Mouse (Mus musculus) embryonic facial prominence, embryonic 13.5 days (tissue): Measurements from ENCODE around the gene Siglec1. TPM values are rescaled to one million over a fixed set of nuclear protein-coding genes. Genes with fewer than 3 reads are reported as not detected.

ENCODE experiments used
- ATAC-seq: fragments of 200-750 bp; cut with Nextera tagmentation; 2 replicates; pipeline ENCODE4 v1.8.0; 2017; ENCODE audit warnings: low read depth; ENCODE audit not compliant: insufficient number of reproducible peaks, insufficient read depth, low FRiP score, low TSS enrichment
- H3K27ac ChIP-seq: fragments of 300-500 bp; sonication (generic); 2 replicates; pipeline ENCODE4 v1.5.1; 2015; ENCODE audit warnings: moderate library complexity, mild to moderate bottlenecking, inconsistent platforms
- H3K27me3 ChIP-seq: fragments of 300-500 bp; sonication (generic); 2 replicates; pipeline ENCODE4 v1.6.1; 2015; ENCODE audit warnings: mild to moderate bottlenecking, inconsistent platforms
- H3K36me3 ChIP-seq: fragments of 300-500 bp; sonication (generic); 2 replicates; pipeline ENCODE4 v1.6.1; 2015; ENCODE audit warnings: mild to moderate bottlenecking, inconsistent platforms
- H3K4me1 ChIP-seq: fragments of 300-500 bp; sonication (generic); 2 replicates; pipeline ENCODE4 v1.6.1; 2015; ENCODE audit warnings: inconsistent platforms
- H3K4me2 ChIP-seq: fragments of 300-500 bp; sonication (generic); 2 replicates; pipeline ENCODE4 v1.6.1; 2015; ENCODE audit warnings: moderate library complexity, mild to moderate bottlenecking, inconsistent platforms
- H3K4me3 ChIP-seq: fragments of 300-500 bp; sonication (generic); 2 replicates; pipeline ENCODE4 v1.5.1; 2015; ENCODE audit warnings: mild to moderate bottlenecking, inconsistent platforms
- H3K9ac ChIP-seq: fragments of 300-500 bp; sonication (generic); 2 replicates; pipeline ENCODE4 v1.6.1; 2015; ENCODE audit warnings: mild to moderate bottlenecking, inconsistent platforms
- H3K9me3 ChIP-seq: fragments of 300-500 bp; sonication (generic); 2 replicates; pipeline ENCODE4 v1.6.1; 2016; ENCODE audit warnings: inconsistent platforms
- WGBS: fragments of 180-500 bp; shearing (Covaris S2); methylation state at CpG from one replicate; pipeline ENCODE4 v1.1.7; 2015; ENCODE audit warnings: mixed read lengths; 5-methylcytosine and 5-hydroxymethylcytosine counted together
- polyA plus RNA-seq: library from polyadenylated mRNA; unstranded; fragments of >200 nt; fragmentation: Nextera tagmentation; extraction: Ambion mirVana; gene quantifications from 2 replicates; pipeline ENCODE4 v1.2.1, GENCODE M21; 2015

The Siglec1 gene
- polyA plus RNA-seq, 1 experiment from 2014 or later: 0.07 TPM

GRCm38 (mm10) chr2:131060784-131061183, 25.8 kb downstream of the Siglec1 start:
- H3K27me3 ChIP-seq: peaks cover 43% of the 10 kb centered on the region
- H3K4me2 ChIP-seq: peak overlapping the region; percentile 33
- peak; percentile 12; the same call in 1 of the 2 replicates for ATAC-seq
- 0 out of 2 replicates have a peak overlapping the region, but pooled peaks have one; percentile 16 for H3K9ac ChIP-seq
- H3K9me3 ChIP-seq: no peaks in the 10 kb centered on the region
- H3K4me3 ChIP-seq: no peak overlapping the region
- H3K36me3 ChIP-seq: no peaks in the 10 kb centered on the region
- H3K27ac ChIP-seq: peak overlapping the region; percentile 86
- H3K4me1 ChIP-seq: peaks cover 54% of the 10 kb centered on the region
- 23% methylated on average over 6 of the region's 6 CpGs for WGBS

GRCm38 (mm10) chr2:131059781-131060540, 26.6 kb downstream of the Siglec1 start:
- Histone ChIP-seq H3K27ac (peak overlapping the region; percentile 86), H3K9ac (0 out of 2 replicates have a peak overlapping the region, but pooled peaks have one; percentile 12), H3K27me3 (peaks cover 51% of the 10 kb centered on the region), H3K4me3 (no peak overlapping the region), H3K36me3 (no peaks in the 10 kb centered on the region), H3K9me3 (no peaks in the 10 kb centered on the region), H3K4me2 (peak overlapping the region; percentile 33; the same call in 1 of the 2 replicates), H3K4me1 (peaks cover 60% of the 10 kb centered on the region)
- no peak for ATAC-seq
- 61% methylated on average over 9 of the region's 9 CpGs for WGBS

GRCm38 (mm10) chr2:131059377-131059776, 27.2 kb downstream of the Siglec1 start:
- H3K4me2 ChIP-seq: no peak overlapping the region

GRCm38 (mm10) chr2:131058672-131059071, 27.9 kb downstream of the Siglec1 start:
- H3K9ac ChIP-seq: no peak overlapping the region
- H3K9me3 ChIP-seq: no peaks in the 10 kb centered on the region
- ATAC-seq: no peak
- peaks cover 52% of the 10 kb centered on the region for H3K27me3 ChIP-seq
- no peak overlapping the region for H3K4me2 ChIP-seq
- H3K36me3 ChIP-seq: no peaks in the 10 kb centered on the region
- H3K4me1 ChIP-seq: peaks cover 71% of the 10 kb centered on the region
- H3K4me3 ChIP-seq: no peak overlapping the region
- 93% methylated on average over 8 of the region's 8 CpGs for WGBS
- H3K27ac ChIP-seq: no peak overlapping the region

More at GRCm38 (mm10) chr2:131059377-131059776, 27.2 kb downstream of the Siglec1 start:
- H3K27ac ChIP-seq: peak overlapping the region; percentile 86
- WGBS: 45% methylated on average over 1 of the region's 1 CpGs
- ATAC-seq: no peak
- no peaks in the 10 kb centered on the region for H3K36me3 ChIP-seq
- peaks cover 51% of the 10 kb centered on the region for H3K27me3 ChIP-seq
- no peak overlapping the region for H3K9ac ChIP-seq
- H3K4me1 ChIP-seq: peaks cover 66% of the 10 kb centered on the region
- no peak overlapping the region for H3K4me3 ChIP-seq
- no peaks in the 10 kb centered on the region for H3K9me3 ChIP-seq

GRCm38 (mm10) chr2:131056191-131056590, 30.4 kb downstream of the Siglec1 start:
- Histone ChIP-seq H3K4me2 (peak overlapping the region; percentile 22), H3K4me3 (peak overlapping the region; percentile 3; the same call in 1 of the 2 replicates), H3K4me1 (peaks cover 52% of the 10 kb centered on the region), H3K36me3 (no peaks in the 10 kb centered on the region), H3K27ac (no peak overlapping the region), H3K27me3 (peaks cover 59% of the 10 kb centered on the region), H3K9me3 (no peaks in the 10 kb centered on the region), H3K9ac (no peak overlapping the region)
- WGBS: 3% methylated on average over 10 of the region's 10 CpGs
- ATAC-seq: no peak

DNA sequence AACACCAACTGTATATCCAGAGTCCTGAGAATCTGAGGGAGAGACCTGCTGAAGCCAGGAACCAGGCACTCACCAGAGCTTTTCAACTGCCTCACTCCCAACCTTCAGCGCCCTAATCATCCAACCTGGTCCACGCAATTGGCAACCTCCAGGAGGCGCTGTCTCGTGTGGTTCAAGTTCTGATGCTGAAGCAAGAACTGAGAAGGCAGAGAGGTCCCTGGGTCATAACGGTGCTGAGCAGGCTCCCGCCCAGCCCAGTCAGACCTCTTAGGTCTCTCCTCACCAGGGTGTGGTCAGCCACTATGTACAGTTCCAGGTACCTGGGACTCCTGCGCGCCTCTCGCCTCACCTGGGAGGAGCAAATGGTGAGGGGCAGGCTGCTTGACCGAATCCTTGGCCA, 30.9 kb downstream of the Siglec1 start:
- Histone ChIP-seq H3K36me3 (no peaks in the 10 kb centered on the region), H3K9ac (no peak overlapping the region), H3K27me3 (peaks cover 64% of the 10 kb centered on the region), H3K4me1 (peaks cover 46% of the 10 kb centered on the region), H3K9me3 (no peaks in the 10 kb centered on the region), H3K4me2 (peak overlapping the region; percentile 22), H3K27ac (no peak overlapping the region), H3K4me3 (peak overlapping the region; percentile 3)
- WGBS: 5% methylated on average over 10 of the region's 10 CpGs
- no peak for ATAC-seq

DNA sequence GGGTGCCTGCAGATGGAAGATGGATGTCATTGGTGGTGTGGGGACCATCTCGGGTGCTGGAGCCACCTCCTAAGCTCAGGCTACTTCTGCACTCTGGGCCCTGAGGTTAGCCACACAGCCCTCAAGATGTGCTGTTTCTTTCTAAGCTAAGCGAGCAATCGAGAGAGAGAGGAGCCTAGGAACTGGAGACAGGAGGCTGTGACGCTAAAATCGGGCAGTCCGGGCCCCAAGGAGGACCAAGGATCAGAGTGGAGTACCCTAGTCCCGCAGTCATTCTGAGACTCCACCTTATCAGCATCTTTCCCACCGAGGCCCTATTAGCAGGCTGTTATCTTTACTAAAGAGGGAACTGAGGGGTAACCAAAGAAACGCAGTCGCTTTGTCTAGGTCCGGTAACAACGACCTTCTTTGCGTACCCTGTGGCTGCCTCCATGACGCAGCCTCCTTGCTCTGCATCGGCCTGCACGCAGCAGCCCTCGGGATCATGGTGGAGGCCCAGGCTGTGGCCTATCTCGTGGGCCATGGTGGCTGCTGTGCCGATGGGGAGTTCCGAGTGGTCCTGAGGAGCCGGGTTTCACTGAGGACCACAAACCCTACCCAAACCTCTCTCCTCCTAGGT, 31.8 kb downstream of the Siglec1 start:
- Histone ChIP-seq H3K36me3 (no peaks in the 10 kb centered on the region), H3K4me1 (peaks cover 38% of the 10 kb centered on the region), H3K9ac (peak overlapping the region; percentile 44), H3K27me3 (peaks cover 64% of the 10 kb centered on the region), H3K4me3 (peak overlapping the region; percentile 40), H3K27ac (no peak overlapping the region), H3K9me3 (no peaks in the 10 kb centered on the region), H3K4me2 (peak overlapping the region; percentile 67)
- ATAC-seq: no peak
- 5% methylated on average over 21 of the region's 21 CpGs for WGBS

DNA sequence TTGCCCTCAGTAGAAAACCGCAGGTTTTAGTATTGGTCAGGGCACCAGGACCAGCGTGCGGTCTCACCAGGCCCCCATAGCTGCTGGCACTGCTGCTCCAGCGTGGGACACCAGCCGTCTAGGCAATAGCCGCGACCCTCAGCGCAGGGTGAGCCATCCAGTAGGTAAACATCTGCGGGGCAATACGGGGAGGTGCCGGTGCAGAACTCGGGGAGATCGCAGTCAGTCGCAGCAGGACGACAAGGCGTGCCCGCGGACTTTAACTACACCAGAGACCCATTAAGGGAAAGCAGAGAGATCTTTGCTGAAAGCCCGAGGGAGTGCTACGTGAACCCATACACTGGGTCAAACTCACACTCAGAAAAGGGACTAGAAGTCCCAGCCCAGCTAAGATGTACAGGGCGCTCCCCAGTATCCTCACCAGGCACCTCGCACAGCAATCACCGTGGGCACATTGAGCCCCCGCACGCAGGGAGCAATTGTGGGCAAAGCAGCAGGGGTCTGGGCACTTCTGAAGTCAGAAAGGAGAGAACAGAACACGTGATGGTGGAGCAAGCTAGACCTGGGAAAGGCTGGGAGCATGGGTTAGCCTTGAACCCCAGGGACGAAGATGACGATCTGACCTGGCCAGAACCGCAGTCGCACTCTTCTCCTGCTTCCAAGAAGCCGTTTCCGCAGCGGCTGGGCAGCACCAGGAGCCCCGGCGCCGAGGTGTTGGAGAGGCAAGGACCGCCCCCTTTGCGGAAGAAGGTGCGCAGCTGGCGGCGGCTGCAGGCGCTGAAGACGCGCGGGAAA, 32.5 kb downstream of the Siglec1 start:
- peaks cover 32% of the 10 kb centered on the region for H3K4me1 ChIP-seq
- peak overlapping the region; percentile 67 for H3K4me2 ChIP-seq
- no peak for ATAC-seq
- no peaks in the 10 kb centered on the region for H3K36me3 ChIP-seq
- H3K27ac ChIP-seq: no peak overlapping the region
- H3K27me3 ChIP-seq: peaks cover 64% of the 10 kb centered on the region
- peak overlapping the region; percentile 40 for H3K4me3 ChIP-seq
- peak overlapping the region; percentile 44 for H3K9ac ChIP-seq
- no peaks in the 10 kb centered on the region for H3K9me3 ChIP-seq
- WGBS: 1% methylated on average over 45 of the region's 45 CpGs

DNA sequence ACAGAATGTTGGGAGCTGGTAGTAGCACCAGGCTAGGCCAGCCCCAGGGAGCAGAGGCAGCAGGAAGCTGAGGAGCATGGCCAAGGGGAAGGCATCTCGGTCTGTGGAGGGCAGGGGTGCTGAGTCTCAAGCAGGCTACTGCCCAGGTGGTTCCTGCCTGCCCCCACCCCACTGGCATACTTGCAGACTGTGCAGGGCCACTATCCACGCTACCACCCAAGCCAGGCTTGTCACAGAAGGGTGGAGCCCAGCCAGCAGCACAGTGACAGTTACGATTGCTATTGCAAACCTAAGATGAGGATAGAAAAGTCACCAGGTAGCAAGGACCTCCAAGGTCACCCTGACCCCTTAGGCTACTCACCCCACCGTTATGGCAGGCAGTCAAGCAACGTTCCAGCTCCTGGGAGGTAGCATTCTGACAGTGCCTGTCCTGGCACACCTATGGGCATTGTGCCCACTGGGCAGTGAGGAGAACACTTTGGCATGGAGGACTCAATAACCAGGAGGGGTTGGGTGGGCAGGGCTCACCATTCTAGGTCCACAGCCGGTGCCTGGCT, 33.6 kb downstream of the Siglec1 start:
- Histone ChIP-seq H3K4me1 (peaks cover 32% of the 10 kb centered on the region), H3K4me3 (no peak overlapping the region), H3K36me3 (no peaks in the 10 kb centered on the region), H3K9ac (no peak overlapping the region), H3K4me2 (no peak overlapping the region), H3K27me3 (peaks cover 64% of the 10 kb centered on the region), H3K9me3 (no peaks in the 10 kb centered on the region), H3K27ac (no peak overlapping the region)
- 75% methylated on average over 6 of the region's 6 CpGs for WGBS
- ATAC-seq: no peak; the same call in 1 of the 2 replicates

DNA sequence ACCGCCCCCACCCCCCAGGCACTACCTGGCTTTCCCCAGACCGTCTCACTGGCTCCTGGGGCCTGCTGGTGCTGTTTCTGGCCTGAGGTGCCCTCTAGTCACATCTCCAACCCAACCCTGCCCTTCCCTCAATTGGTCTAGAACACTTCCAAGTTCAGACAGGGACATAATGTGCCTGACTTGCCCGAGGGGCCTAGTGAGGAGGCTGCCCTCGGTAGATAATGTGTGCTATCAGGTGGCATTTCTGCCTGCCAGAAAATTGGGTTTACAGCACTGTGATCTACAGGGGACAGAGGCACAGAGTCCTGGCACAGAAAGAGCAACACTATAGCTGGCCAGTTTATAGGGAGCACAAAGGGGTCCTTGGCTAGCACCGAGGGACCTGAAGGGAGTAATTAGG, 34.5 kb downstream of the Siglec1 start:
- WGBS: 59% methylated on average over 5 of the region's 5 CpGs
- no peak overlapping the region for H3K27ac ChIP-seq
- H3K4me3 ChIP-seq: no peak overlapping the region
- peak overlapping the region; percentile 27; the same call in 1 of the 2 replicates for H3K9ac ChIP-seq
- no peak for ATAC-seq
- no peaks in the 10 kb centered on the region for H3K36me3 ChIP-seq
- peaks cover 32% of the 10 kb centered on the region for H3K4me1 ChIP-seq
- no peak overlapping the region for H3K4me2 ChIP-seq
- H3K9me3 ChIP-seq: no peaks in the 10 kb centered on the region
- peaks cover 64% of the 10 kb centered on the region for H3K27me3 ChIP-seq

- Histone ChIP-seq H3K4me1 (peaks cover 21% of the 10 kb centered on the region), H3K9ac (no peak overlapping the region), H3K9me3 (no peaks in the 10 kb centered on the region), H3K27ac (no peak overlapping the region), H3K27me3 (peaks cover 26% of the 10 kb centered on the region), H3K4me3 (no peak overlapping the region), H3K36me3 (no peaks in the 10 kb centered on the region), H3K4me2 (no peak overlapping the region)
- 83% methylated on average over 2 of the region's 2 CpGs for WGBS
- no peak for ATAC-seq
Observed at GRCm38 (mm10) chr2:131046025-131046424, 40.5 kb downstream of the Siglec1 start.
